Mouse (Mus musculus) ovary, postnatal 10 days (tissue): Measurements from ENCODE around the gene Nosip.
"Not testable (repeated sequence)": the region's sequence is repeated elsewhere in the genome, so short reads cannot be mapped to it uniquely, and the experiment has no call there.

Experiments
- DNase-seq: peaks from one replicate; pipeline ENCODE4 v3.0.0; 2022; ENCODE audit warnings: low spot score

The Nosip gene

GRCm38 (mm10) chr7:45090251-45090977 lies 28.2 kb downstream of the Nosip start:
- DNase-seq: no peak

DNA sequence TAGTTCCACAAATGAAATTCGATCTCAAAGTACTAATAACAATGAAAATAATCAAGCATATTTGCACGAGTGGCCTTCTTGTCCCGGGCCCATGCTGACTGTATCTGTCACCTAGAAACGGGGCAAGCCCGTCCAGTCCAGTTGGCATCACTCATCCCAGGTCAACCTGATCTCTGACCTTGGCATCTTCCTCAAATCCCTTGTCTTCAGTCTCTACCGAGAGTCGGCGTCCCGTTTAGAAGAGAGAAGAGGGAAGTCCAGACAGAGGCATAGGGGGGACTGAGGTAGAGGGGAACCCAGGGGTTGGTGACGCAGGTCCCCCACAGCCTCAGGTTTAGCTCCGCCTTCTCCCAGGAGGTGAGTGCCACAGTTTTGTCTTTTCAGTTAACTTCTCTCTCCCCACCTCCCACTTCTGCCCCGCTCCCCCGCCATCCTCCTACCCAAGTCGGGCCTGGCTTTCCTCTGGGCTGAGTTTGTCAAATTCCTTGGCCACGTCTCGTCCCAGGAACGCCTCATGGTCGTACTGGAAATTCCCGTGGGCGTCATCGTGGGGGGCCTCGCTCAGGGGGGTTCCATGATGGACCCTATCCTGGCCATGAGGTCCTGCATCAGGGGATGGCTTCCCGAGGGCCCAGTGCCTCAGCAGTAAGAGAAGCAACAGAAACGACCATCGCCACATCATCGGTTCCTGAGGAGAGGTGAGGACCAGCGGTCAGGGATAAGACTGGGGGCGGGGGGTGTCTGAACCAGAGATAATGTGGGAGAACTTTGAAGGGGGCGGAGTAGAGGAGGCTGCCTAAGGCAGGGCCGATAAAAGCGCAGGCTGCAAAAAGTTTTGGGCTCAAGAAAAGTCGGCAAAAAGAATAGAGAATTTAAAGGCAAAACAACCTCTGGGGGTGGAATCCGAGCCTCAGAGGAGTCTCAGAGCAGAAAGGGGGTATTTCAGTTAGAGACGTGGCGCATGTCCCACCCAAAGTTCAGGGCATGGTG lies 29.1 kb downstream of the Nosip start:
- DNase-seq: no peak

DNA sequence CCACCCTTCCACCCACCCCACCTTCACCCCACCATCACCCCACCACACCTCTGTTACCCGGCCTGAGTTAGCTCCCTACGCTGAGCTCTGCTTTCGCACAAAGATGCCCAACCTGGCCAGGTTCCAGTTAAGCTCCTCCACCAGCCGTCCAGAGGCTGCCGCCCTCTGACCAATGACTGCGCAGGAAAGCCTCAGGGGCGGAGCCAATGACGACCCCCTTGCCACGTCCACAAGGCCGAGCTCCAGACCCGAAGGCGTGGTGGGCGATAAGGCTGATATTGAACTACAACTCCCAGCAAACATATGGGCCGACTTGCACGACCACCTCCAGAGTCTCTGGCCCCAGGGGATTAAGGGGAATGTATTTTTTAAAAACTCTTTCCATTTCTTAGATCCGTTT lies 29.8 kb downstream of the Nosip start, which contains the start of gene Rcn3:
Rcn3 (minus strand) TSS at position 174 of the 400 bp plus-strand sequence.
- peak; percentile 74 for DNase-seq

- DNase-seq: no peak
These were observed 30.7 kb downstream of the Nosip start for GRCm38 (mm10) chr7:45092828-45093515.

DNA sequence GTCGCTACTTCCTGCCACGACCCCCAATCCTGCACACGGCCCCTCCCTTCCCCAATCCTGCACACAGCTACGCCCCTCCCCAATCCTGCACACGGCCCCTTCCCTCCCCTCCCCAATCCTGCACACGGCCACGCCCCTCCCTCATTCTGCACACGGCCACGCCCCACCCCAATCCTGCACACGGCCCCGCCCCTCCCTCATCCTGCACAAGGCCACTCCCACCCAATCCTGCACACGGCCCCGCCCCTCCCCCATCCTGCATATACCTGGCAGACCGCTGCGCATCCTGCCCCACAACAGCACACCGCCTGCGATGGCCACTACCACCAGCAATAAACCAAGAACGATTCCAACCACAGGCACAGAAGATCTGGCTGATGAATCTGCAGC lies 31.3 kb downstream of the Nosip start:
- DNase-seq: no peak

DNA sequence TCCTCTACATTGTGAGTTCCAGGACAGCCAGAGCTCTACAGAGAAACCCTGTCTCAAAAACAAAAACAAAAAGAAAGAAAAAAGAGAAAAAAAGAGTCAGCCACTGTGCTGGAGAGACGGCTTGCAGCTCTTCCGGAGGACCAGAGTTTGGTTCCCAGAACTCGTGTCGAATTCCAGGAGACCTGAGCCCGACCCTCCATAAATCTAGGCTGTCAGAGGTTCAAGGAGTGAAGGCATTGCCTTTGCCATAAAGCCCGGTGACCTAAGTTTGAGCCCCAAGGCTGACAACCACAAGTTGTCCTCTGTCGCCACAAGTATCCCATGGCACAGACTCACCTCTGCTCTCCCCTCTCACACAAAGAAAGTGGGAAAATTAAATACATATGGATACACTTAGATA lies 31.9 kb downstream of the Nosip start:
- DNase-seq: no peak

DNA sequence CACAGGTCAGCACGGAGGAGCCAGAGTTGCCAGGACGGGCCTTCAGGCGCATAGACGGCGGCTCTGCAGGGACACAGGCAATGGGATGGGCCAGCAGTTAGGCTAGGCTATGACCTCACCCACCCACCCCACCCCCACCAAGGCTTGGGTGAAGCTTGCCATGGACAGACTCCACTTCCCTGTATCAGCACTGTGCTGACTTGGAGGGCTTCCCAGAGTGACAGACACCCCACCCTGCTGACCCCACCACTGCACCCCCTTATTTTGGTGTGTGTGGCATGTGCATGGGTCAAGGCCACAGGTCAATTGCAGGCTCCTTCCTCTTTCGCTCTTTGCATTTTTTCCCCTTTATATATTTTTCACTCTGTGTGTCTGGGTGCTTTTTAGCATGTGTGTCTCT lies 33.1 kb downstream of the Nosip start:
- no peak for DNase-seq

DNA sequence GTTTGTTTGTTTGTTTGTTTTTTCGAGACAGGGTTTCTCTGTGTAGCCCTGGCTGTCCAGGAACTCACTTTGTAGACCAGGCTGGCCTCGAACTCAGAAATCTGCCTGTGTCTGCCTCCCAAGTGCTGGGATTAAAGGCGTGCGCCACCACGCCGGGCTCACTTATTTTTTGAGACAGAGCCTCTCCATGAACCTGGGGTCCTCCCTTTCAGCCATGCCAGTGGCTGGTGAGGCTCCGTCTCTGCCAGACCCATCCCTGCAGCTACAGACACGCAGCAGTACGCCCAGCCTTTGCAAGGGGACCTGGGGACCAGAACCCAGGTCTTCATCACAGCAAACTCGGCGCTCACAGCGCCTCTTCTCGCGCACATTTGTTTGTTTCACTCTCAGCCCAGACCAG lies 33.7 kb downstream of the Nosip start:
- not testable (repeated sequence) for DNase-seq

DNA sequence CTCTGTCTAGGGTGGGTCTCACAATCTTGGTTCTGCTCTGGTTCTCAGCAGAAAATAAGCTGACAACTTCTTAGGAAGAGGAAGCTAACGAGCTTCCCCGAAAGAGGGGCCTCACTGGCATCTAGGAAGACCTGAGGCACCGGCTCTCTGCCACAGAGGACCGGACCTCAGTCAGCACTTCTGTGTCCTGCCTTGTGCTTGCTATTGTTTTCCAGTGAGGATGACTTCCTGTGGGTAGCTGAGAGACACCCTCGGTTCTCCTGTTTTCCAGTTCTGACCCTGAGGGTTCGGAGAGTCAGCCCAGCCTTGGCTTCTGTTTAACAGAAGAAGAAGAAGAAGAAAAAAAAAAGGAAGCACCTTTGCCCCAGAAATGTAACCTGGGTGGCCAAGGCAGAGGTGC lies 35.2 kb downstream of the Nosip start:
- no peak for DNase-seq

- no peak for DNase-seq
These were observed 36.5 kb downstream of the Nosip start for GRCm38 (mm10) chr7:45098541-45099240.

DNA sequence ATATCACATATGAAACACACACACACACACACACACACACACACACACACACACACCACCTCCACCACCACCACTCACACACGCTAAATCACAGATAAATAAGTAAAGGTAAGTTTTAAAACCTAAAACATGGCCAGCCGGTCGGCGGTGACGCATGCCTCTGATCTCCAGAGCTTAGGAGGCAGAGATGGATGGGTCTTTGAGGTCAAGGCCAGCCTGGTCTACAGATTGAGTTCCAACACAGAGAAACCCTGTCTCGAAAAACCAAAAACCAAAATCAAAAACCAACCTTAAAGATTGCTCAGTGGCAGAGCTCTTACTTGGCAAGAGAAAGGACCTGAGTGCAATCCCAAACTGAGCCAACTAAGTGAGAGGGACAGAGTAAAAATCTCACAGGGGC lies 37.8 kb downstream of the Nosip start:
- DNase-seq: no peak

GRCm38 (mm10) chr7:45102441-45102840 lies 40.2 kb downstream of the Nosip start:
- no peak for DNase-seq

DNA sequence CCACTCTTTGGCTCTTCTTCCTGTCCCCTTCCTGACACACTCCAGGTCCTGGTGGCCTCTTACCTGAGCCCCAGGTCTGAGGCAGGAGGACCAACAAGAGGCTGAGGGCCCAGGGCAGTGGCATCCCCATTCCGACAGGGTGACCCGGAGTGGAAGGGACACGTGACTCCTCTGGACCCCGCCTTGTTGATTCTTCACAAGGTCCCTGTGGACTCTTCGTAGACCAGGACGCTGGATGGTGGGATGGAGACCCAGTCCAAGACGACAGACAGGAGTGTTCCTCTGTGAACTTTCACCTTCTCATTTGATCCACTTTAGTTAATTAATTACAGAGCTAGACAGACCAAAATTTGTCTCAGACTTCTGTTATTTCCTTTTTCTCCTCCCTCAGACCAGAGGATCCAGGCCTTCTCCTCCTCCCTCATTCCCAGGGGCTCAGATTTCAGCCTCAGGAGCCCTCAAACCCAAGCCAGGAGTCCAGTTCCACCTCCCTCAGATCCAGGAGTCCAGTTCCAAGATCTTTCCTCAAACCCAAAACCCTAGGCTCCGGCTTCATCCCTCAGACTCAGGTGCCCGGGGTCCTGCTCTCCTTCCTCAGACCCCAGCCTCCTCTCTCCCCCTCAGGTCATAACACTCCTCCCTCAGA lies 40.8 kb downstream of the Nosip start:
- no peak for DNase-seq

DNA sequence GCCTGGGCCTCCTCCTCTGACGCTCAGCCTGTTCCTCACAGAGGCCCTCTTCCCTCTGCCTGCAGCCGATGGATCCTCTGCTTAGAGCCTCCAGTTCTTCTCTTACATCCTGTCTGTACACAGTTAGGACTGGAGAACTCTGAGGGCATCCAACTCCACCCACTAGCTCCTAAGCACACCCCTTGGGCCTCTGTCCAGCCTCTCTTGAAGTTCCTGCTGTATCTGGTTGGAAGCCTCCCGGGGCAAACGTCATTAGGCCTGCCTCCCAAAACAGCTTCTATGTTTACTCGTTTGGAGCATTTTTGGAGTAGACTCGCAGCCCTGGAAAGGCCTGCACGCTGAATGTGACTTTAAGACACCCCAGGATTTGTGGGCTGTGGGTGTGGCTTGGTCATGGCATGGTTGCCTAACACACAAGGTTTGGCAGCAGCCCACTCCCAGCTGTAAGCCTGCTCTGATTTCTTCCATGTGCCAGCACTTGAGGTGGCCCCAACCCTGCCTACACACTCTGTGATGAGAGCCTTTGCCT lies 41.5 kb downstream of the Nosip start, which contains the start of gene Fcgrt:
Fcgrt (minus strand) TSS at position 200 of the 529 bp plus-strand sequence.
- DNase-seq: peak; percentile 70

DNA sequence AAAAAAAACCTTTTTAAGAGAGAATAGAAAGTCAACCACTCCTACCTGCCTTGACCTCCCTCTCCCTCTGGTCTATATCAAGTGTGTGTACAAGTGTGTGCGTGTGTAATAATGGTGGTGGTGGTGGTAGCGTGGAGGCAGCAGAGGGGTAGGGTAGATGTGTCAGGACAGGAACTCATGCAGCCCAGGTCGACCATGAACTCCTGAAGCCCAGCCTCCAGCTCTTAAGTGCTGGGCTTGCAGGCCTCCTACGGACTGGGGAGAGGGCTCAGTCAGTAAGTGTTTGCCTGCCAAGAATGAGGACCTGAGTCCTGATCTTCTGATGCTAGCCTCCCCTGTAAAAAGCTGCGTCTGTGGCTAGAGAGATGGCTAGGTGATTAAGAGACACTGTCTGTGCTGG lies 42.7 kb downstream of the Nosip start:
- DNase-seq: no peak

- no peak for DNase-seq
These were observed 43.3 kb downstream of the Nosip start for GRCm38 (mm10) chr7:45105491-45105890.

DNA sequence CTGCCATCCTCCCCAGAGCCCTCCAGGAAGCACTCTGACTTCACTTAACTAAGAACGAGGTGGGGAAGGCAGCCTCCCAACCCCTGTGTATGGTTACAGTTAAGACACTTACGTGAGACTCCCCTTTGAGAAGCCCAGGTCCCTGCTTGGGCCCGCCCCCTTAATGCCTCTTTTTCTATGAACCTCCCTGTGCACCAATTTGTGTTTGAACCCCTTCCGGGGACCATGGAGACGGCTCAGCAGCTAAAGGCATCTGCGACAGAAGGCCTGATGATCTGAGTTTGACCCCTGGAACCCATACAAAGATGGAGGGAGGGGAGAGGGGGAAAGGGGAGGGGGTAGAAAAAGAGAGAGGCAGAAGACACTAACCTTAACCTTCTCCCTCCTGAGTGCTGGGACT lies 44.2 kb downstream of the Nosip start:
- no peak for DNase-seq

DNA sequence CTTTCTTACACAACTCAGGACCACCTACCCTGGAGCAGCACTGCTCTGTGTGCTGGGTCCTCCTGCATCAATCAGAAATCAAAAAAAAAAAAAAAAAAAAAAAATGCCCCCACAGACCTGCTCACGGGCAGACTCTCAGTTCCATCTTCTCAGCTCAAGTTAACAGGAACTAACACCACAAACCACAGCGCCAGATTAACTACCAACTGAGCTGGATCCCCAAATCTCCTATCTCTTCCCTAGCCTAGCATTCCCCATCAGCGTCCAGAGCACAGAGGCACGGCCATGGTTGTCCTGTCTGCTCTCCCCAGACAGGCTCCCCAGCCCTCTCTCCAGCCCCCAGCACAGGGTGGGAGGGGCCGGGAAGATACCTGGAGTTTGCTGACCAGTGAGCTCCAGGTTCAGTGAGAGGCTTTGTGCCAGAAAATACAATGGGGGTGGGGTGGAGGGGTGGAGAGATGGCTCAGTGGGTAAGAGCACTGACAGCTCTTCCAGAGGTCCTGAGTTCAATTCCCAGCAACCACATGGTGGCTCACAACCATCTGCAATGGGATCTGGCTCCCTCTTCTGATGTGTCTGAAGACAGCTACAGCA lies 44.9 kb downstream of the Nosip start:
- no peak for DNase-seq

DNA sequence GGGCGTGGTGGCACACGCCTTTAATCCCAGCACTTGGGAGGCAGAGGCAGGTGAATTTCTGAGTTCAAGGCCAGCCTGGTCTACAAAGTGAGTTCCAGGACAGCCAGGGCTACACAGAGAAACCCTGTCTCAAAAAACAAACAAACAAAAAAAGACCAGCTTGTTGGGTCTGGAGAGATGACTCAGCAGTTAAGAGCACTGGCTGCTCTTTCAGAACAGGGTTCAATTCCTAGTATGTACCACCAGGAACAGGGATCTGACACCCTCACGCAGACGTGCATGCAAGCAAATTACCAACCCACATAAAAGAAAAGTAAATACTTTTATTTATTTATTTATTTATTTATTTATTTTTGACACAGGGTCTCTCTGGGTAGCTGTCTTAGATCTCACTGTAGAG lies 47.9 kb downstream of the Nosip start:
- DNase-seq: not testable (repeated sequence)

GRCm38 (mm10) chr7:45111940-45112339 lies 49.7 kb downstream of the Nosip start:
- no peak for DNase-seq

DNA sequence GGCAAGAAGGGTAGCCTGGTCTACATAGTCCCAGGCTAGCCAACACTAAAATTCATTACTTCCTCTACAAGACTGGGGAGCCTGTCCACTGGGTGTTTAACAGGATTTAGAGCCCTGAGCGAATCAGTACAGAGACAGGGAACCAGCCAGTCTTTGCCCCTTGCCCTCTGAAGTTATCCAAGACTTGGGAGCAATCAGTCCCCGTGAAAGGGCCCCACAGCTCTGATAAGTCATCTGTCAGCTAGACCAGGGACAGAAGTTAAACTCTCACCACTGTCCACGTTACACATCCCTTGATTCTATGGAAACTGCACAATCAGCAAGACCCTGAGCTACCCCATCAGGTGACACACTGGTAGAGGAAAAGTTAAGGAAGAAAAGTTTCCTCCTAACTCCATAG lies 50.3 kb downstream of the Nosip start:
- no peak for DNase-seq
